Mouse (Mus musculus): ENCODE measurements around the gene Pcbp1.
"Not testable (repeated sequence)": the region's sequence is repeated elsewhere in the genome, so short reads cannot be mapped to it uniquely, and the experiment has no call there.

Gene Pcbp1

GRCm38 (mm10) chr6:86526032-86526960 lies at the start of gene Pcbp1:
Gene Pcbp1 (minus strand): TSS chr6:86526321.
- peak; percentile 96 for DNase-seq (ENCODE audit: low spot score)

GRCm38 (mm10) chr6:86574495-86574894 lies 48.4 kb upstream of the Pcbp1 start:
- DNase-seq (ENCODE audit: low spot score), result no peak

- no peak for DNase-seq (ENCODE audit: low spot score)
Observed at GRCm38 (mm10) chr6:86570830-86571229, 44.7 kb upstream of the Pcbp1 start.

- DNase-seq (ENCODE audit: low spot score), result no peak
Observed at GRCm38 (mm10) chr6:86569461-86569820, 43.3 kb upstream of the Pcbp1 start.

GRCm38 (mm10) chr6:86568816-86569460 lies 42.8 kb upstream of the Pcbp1 start:
- no peak for DNase-seq (ENCODE audit: low spot score)

GRCm38 (mm10) chr6:86565782-86566181 lies 39.7 kb upstream of the Pcbp1 start:
- DNase-seq (ENCODE audit: low spot score), result no peak

- not testable (repeated sequence) for DNase-seq (ENCODE audit: low spot score)
Observed at GRCm38 (mm10) chr6:86557182-86557581, 31.1 kb upstream of the Pcbp1 start.

GRCm38 (mm10) chr6:86556345-86557058 lies 30.4 kb upstream of the Pcbp1 start:
- DNase-seq (ENCODE audit: low spot score), result no peak

GRCm38 (mm10) chr6:86550587-86550986 lies 24.5 kb upstream of the Pcbp1 start:
- DNase-seq (ENCODE audit: low spot score), result no peak

- no peak for DNase-seq (ENCODE audit: low spot score)
Observed at GRCm38 (mm10) chr6:86547880-86548367, 21.8 kb upstream of the Pcbp1 start.

GRCm38 (mm10) chr6:86547228-86547755 lies 21.2 kb upstream of the Pcbp1 start:
- DNase-seq (ENCODE audit: low spot score), result no peak

GRCm38 (mm10) chr6:86545236-86545635 lies 19.1 kb upstream of the Pcbp1 start:
- DNase-seq (ENCODE audit: low spot score), result no peak

GRCm38 (mm10) chr6:86543869-86544268 lies 17.7 kb upstream of the Pcbp1 start:
- no peak for DNase-seq (ENCODE audit: low spot score)

- no peak for DNase-seq (ENCODE audit: low spot score)
Observed at GRCm38 (mm10) chr6:86543060-86543459, 16.9 kb upstream of the Pcbp1 start.

- DNase-seq (ENCODE audit: low spot score), result no peak
Observed at GRCm38 (mm10) chr6:86541650-86542049, 15.5 kb upstream of the Pcbp1 start.

GRCm38 (mm10) chr6:86528451-86528785 lies 2.3 kb upstream of the Pcbp1 start:
- DNase-seq (ENCODE audit: low spot score), result no peak

GRCm38 (mm10) chr6:86527766-86528450 lies 1.8 kb upstream of the Pcbp1 start:
- DNase-seq (ENCODE audit: low spot score), result no peak

- DNase-seq (ENCODE audit: low spot score), result peak; percentile 77
Observed at GRCm38 (mm10) chr6:86526961-86527740, 1.0 kb upstream of the Pcbp1 start.

- peak; percentile 81 for DNase-seq (ENCODE audit: low spot score)
Observed at GRCm38 (mm10) chr6:86525646-86526031, 482 bp downstream of the Pcbp1 start.

- DNase-seq (ENCODE audit: low spot score), result peak; percentile 46
Observed at GRCm38 (mm10) chr6:86524879-86525645, 1.1 kb downstream of the Pcbp1 start.

Measured in layer of hippocampus, adult 11-12 months (tissue).